Mouse (Mus musculus) hindbrain, embryonic 16.5 days (tissue): ENCODE results near the gene Hist1h2bb. TPM values are rescaled to one million over a fixed set of nuclear protein-coding genes. Genes with fewer than 3 reads are reported as not detected.
A peak's percentile ranks its signal among the peaks of the same experiment; 100 is the strongest.
"Not testable (repeated sequence)": the region's sequence is repeated elsewhere in the genome, so short reads cannot be mapped to it uniquely, and the experiment has no call there.

ENCODE experiments used
- ATAC-seq: fragments of 200-750 bp; cut with Nextera tagmentation; 2 replicates; pipeline ENCODE4 v1.8.0; 2017; ENCODE audit warnings: moderate TSS enrichment, moderate library complexity
- H3K27ac ChIP-seq: fragments of 300-500 bp; sonication (generic); 2 replicates; pipeline ENCODE4 v1.5.1; 2014; ENCODE audit warnings: low read depth, mild to moderate bottlenecking, control low read depth, low read length, moderate library complexity
- H3K27me3 ChIP-seq: fragments of 300-500 bp; sonication (generic); replicated peaks from 2 replicates; pipeline ENCODE4 v1.6.1; 2014; ENCODE audit warnings: low read length; ENCODE audit not compliant: control insufficient read depth, insufficient read depth
- H3K36me3 ChIP-seq: fragments of 300-500 bp; sonication (generic); 2 replicates; pipeline ENCODE4 v1.6.1; 2014; ENCODE audit warnings: mild to moderate bottlenecking, low read length, moderate library complexity, mixed read lengths; ENCODE audit not compliant: control insufficient read depth, insufficient read depth
- H3K4me1 ChIP-seq: fragments of 300-500 bp; sonication (generic); 2 replicates; pipeline ENCODE4 v1.6.1; 2014; ENCODE audit warnings: low read depth, low read length; ENCODE audit not compliant: control insufficient read depth, insufficient read depth
- H3K4me2 ChIP-seq: fragments of 300-500 bp; sonication (generic); 2 replicates; pipeline ENCODE4 v1.6.1; 2014; ENCODE audit warnings: mild to moderate bottlenecking, low read length, control low read depth, moderate library complexity
- H3K4me3 ChIP-seq: fragments of 300-500 bp; sonication (generic); 2 replicates; pipeline ENCODE4 v1.5.1; 2014; ENCODE audit warnings: mild to moderate bottlenecking, low read length, control low read depth, moderate library complexity
- H3K9ac ChIP-seq: fragments of 300-500 bp; sonication (generic); 2 replicates; pipeline ENCODE4 v1.6.1; 2014; ENCODE audit warnings: low read depth, mild to moderate bottlenecking, control low read depth, low read length, moderate library complexity
- H3K9me3 ChIP-seq: fragments of 300-500 bp; sonication (generic); 2 replicates; pipeline ENCODE4 v1.6.1; 2014; ENCODE audit warnings: mild to moderate bottlenecking, low read length, moderate library complexity; ENCODE audit not compliant: control insufficient read depth
- WGBS: fragments of 180-500 bp; shearing (Covaris S2); extraction: QIAGEN DNeasy Blood & Tissue Kit; methylation state at CpG from one replicate; pipeline ENCODE4 v1.1.7; 2014; 5-methylcytosine and 5-hydroxymethylcytosine counted together
- polyA plus RNA-seq: library from polyadenylated mRNA; unstranded; fragments of >200 nt; fragmentation: Nextera tagmentation; extraction: Ambion mirVana; gene quantifications from 2 replicates; pipeline ENCODE4 v1.2.1, GENCODE M21; 2015

Hist1h2bb gene
- polyA plus RNA-seq, 1 experiment from 2014 or later: 0.66 TPM

DNA sequence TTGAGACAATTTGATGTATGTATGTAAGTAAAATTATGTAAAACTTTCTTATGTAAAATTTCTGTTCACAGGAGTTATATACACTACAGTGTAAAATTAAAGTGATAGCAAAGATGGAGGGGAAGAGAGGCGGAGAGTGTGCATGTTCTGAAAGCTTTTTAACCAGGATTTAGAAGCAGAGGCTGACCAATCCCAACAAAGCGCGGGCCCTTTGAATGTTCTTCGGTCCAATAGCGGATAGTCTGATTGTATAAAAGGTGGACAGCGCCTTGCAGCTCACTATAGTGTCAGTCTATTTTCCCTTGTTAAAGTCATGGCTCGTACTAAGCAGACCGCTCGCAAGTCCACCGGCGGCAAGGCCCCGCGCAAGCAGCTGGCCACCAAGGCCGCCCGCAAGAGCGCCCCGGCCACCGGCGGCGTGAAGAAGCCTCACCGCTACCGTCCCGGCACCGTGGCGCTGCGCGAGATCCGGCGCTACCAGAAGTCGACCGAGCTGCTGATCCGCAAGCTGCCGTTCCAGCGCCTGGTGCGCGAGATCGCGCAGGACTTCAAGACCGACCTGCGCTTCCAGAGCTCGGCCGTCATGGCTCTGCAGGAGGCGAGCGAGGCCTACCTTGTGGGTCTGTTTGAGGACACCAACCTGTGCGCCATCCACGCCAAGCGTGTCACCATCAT lies 5.7 kb downstream of the Hist1h2bb start, which contains the start of gene Hist1h3b:
TSS of gene Hist1h3b (plus strand) at position 201 of the 675 bp plus-strand sequence.
- Histone ChIP-seq H3K9ac (peak within 1 kb of the TSS; percentile 60), H3K4me3 (peak within 1 kb of the TSS; percentile 46), H3K4me2 (peak within 1 kb of the TSS; percentile 79), H3K27ac (peak within 1 kb of the TSS; percentile 93)
- H3K27me3 ChIP-seq, H3K36me3 ChIP-seq, H3K4me1 ChIP-seq, H3K9me3 ChIP-seq: not testable (repeated sequence)
- peak; percentile 86 for ATAC-seq
- WGBS: under 1% methylated on average over 16 of the region's 47 CpGs

GRCm38 (mm10) chr13:23752742-23753172 lies 6.2 kb downstream of the Hist1h2bb start:
- Histone ChIP-seq H3K9ac (peak overlapping the region; percentile 38), H3K4me3 (peak overlapping the region; percentile 23; the same call in 1 of the 2 replicates), H3K27ac (no peak overlapping the region), H3K9me3 (no peaks in the 10 kb centered on the region), H3K27me3 (no peaks in the 10 kb centered on the region), H3K4me1 (peaks cover 6% of the 10 kb centered on the region), H3K4me2 (peak overlapping the region; percentile 48), H3K36me3 (no peaks in the 10 kb centered on the region)
- 3% methylated on average over 6 of the region's 6 CpGs for WGBS
- no peak for ATAC-seq

DNA sequence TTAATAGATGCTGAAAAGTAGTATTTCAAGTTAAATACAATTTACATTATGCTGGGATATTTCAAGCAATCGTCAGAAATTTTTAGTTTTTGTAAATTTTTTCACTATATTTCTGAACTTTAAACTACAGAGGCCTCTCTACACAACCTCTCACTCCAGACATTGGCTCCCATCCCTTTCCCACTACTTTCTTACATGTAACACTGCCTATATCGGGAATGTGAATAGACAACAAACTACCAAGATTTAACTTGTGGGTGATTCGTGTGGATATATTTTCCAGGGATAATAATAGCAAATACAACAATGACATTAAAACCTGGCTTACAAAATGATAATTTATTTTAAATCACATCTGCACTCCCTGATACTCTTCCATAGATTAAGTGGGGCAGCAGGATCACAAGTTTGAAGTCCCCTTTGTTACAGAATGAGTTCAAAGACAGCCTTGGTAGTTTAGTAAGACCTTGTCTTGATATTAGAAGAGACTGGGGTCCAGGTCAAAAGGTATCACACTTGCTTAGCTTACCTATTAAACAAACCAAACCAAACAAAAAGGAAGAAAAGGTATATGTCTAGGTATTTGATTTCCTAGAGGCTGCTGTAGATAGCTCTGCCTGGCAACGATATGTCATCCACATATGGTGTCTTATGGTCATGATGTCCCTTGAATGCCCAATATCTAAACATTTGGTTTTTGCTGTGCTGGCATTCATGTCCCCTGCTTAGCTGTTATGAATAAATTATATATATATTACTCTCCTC lies 7.0 kb downstream of the Hist1h2bb start:
- Histone ChIP-seq H3K36me3 (no peaks in the 10 kb centered on the region), H3K4me3 (no peak overlapping the region), H3K4me2 (no peak overlapping the region; the same call in 1 of the 2 replicates), H3K9me3 (no peaks in the 10 kb centered on the region), H3K4me1 (peaks cover 6% of the 10 kb centered on the region), H3K27me3 (no peaks in the 10 kb centered on the region), H3K27ac (no peak overlapping the region), H3K9ac (no peak overlapping the region)
- ATAC-seq: no peak
- WGBS: 56% methylated on average over 4 of the region's 4 CpGs

DNA sequence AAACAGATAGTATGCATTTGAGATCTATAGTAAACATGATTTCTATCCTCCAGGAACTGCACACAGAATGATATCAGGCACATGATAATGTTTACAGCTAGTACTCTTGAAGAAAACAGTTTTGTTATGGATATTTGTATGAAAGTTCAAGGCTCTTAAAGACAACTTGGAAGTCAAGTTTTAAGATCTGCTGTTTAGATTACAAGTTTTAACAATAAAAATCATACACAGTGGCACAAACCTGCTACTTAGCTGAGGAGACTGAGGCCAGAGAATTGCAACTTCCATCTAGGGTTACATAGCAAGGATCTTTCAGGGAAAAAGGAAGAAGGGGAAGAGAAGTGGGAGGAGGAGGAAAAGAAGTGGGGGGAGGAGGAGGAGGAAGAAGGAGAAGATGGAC lies 8.5 kb downstream of the Hist1h2bb start:
- H3K27ac ChIP-seq: no peak overlapping the region
- H3K4me1 ChIP-seq: peaks cover 7% of the 10 kb centered on the region
- no peak overlapping the region for H3K4me2 ChIP-seq
- no peak overlapping the region for H3K9ac ChIP-seq
- no peaks in the 10 kb centered on the region for H3K36me3 ChIP-seq
- H3K4me3 ChIP-seq: no peak overlapping the region
- no peaks in the 10 kb centered on the region for H3K9me3 ChIP-seq
- ATAC-seq: no peak
- no peaks in the 10 kb centered on the region for H3K27me3 ChIP-seq

- 0% methylated on average over 12 of the region's 22 CpGs for WGBS
- Histone ChIP-seq H3K27me3 (no peaks in the 10 kb centered on the region), H3K36me3 (no peaks in the 10 kb centered on the region), H3K4me2 (peak within 1 kb of the TSS; percentile 50), H3K9me3 (no peaks in the 10 kb centered on the region), H3K4me3 (peak within 1 kb of the TSS; percentile 42), H3K9ac (peak within 1 kb of the TSS; percentile 4), H3K4me1 (peaks cover 11% of the 10 kb centered on the region), H3K27ac (peak within 1 kb of the TSS; percentile 80)
- ATAC-seq: peak; percentile 83
These were observed 10.3 kb downstream of the Hist1h2bb start, which contains the start of gene Hist1h4b for GRCm38 (mm10) chr13:23756790-23757189. Gene Hist1h4b, plus strand, starts transcription at chr13:23757013.

DNA sequence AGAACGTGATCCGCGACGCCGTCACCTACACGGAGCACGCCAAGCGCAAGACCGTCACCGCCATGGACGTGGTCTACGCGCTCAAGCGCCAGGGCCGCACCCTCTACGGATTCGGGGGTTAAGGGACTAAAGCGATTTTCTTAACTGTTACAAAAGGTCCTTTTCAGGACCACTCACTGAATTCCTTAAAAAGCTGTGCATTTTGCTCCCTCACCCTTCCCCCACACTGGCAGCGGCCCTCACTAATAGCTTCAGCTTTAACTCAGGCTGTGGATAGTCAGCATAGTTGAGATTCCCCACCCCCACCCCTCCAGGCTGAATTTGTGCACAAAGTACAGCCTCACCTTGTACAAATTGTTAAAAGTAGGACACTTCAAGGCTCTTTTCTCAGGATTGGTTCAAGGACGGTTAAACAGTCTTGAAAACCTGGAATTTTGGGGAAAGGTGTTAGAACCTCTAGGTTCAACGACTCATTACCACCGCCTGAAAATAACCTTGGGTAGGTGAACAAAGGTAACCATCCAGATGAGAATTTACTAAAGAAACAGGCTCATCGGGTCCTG lies 10.8 kb downstream of the Hist1h2bb start:
- H3K4me3 ChIP-seq: peak overlapping the region; percentile 42
- H3K9me3 ChIP-seq: no peaks in the 10 kb centered on the region
- 2% methylated on average over 10 of the region's 23 CpGs for WGBS
- H3K4me1 ChIP-seq: peaks cover 11% of the 10 kb centered on the region
- H3K4me2 ChIP-seq: peak overlapping the region; percentile 50
- no peaks in the 10 kb centered on the region for H3K36me3 ChIP-seq
- H3K9ac ChIP-seq: peak overlapping the region; percentile 4
- no peaks in the 10 kb centered on the region for H3K27me3 ChIP-seq
- no peak; the same call in 1 of the 2 replicates for ATAC-seq
- H3K27ac ChIP-seq: peak overlapping the region; percentile 80

GRCm38 (mm10) chr13:23757921-23758320 lies 11.4 kb downstream of the Hist1h2bb start:
- Histone ChIP-seq H3K4me3 (no peak overlapping the region), H3K9ac (no peak overlapping the region), H3K4me2 (no peak overlapping the region), H3K36me3 (no peaks in the 10 kb centered on the region), H3K9me3 (no peaks in the 10 kb centered on the region), H3K27ac (no peak overlapping the region), H3K27me3 (no peaks in the 10 kb centered on the region), H3K4me1 (peaks cover 11% of the 10 kb centered on the region)
- 48% methylated on average over 3 of the region's 3 CpGs for WGBS
- no peak for ATAC-seq

GRCm38 (mm10) chr13:23759251-23759771 lies 12.8 kb downstream of the Hist1h2bb start:
- Histone ChIP-seq H3K36me3 (no peaks in the 10 kb centered on the region), H3K4me1 (peaks cover 15% of the 10 kb centered on the region), H3K27me3 (no peaks in the 10 kb centered on the region), H3K9ac (no peak overlapping the region), H3K4me2 (no peak overlapping the region), H3K9me3 (no peaks in the 10 kb centered on the region), H3K4me3 (no peak overlapping the region), H3K27ac (no peak overlapping the region)
- 69% methylated on average over 3 of the region's 3 CpGs for WGBS
- no peak for ATAC-seq

DNA sequence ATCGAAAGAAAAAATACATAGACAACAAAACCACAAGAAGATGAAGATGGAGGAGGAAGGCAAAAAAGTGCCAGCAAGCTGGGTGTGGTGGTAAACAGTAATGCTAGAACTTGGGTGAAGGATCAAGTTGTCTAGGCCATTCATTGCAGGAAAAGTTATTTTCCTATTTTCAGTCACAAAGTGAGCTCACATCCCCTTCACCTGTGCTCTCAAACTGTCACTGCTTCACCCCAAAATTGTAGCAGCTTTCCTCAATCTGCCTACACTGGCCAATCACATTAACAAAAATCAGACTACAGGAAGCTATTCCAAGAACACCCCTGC lies 13.3 kb downstream of the Hist1h2bb start:
- no peaks in the 10 kb centered on the region for H3K27me3 ChIP-seq
- no peak overlapping the region for H3K9ac ChIP-seq
- peak overlapping the region; percentile 94 for H3K4me2 ChIP-seq
- no peaks in the 10 kb centered on the region for H3K36me3 ChIP-seq
- 69% methylated on average over 1 of the region's 1 CpGs for WGBS
- no peak overlapping the region for H3K27ac ChIP-seq
- peaks cover 18% of the 10 kb centered on the region for H3K4me1 ChIP-seq
- no peak overlapping the region for H3K4me3 ChIP-seq
- no peak for ATAC-seq
- H3K9me3 ChIP-seq: no peaks in the 10 kb centered on the region
